Mouse (Mus musculus) ES-E14 (cell line): Measurements from ENCODE around the gene Ccdc87. TPM values are rescaled to one million over a fixed set of nuclear protein-coding genes. Genes with fewer than 3 reads are reported as not detected.

Source experiments
- DNase-seq: peaks from one replicate; pipeline ENCODE4 v3.0.0-alpha.2; 2013; ENCODE audit warnings: low read depth, low spot score
- H3K27ac ChIP-seq: 2 replicates; pipeline ENCODE4 v1.5.1; 2012; ENCODE audit warnings: low read depth, mild to moderate bottlenecking, low read length, moderate library complexity, mixed read lengths; ENCODE audit not compliant: poor library complexity, insufficient read depth, severe bottlenecking
- H3K36me3 ChIP-seq: 2 replicates; pipeline ENCODE4 v1.6.1; 2012; ENCODE audit warnings: mild to moderate bottlenecking, low read length, moderate library complexity, mixed read lengths; ENCODE audit not compliant: control insufficient read depth, poor library complexity, insufficient read depth, severe bottlenecking
- H3K4me1 ChIP-seq, 2 experiments: fragments of 150-350 bp in 1 of 2; sonication (generic) in 1 of 2; 2 replicates each; pipeline ENCODE4 v1.6.1; 2012; ENCODE audit warnings: low read length in 2 of 2, mild to moderate bottlenecking in 1 of 2, mixed read lengths in 1 of 2; ENCODE audit not compliant: control insufficient read depth in 2 of 2, insufficient read depth in 2 of 2, poor library complexity in 1 of 2
- H3K4me3 ChIP-seq, 2 experiments: fragments of 150-350 bp in 1 of 2; sonication (generic) in 1 of 2; 2 replicates each; pipeline ENCODE4 v1.5.1; 2012; ENCODE audit warnings: low read length in 2 of 2, low read depth in 1 of 2, mild to moderate bottlenecking in 1 of 2, mixed read lengths in 1 of 2; ENCODE audit not compliant: insufficient read depth in 1 of 2, poor library complexity in 1 of 2, severe bottlenecking in 1 of 2
- H3K9ac ChIP-seq: 2 replicates; pipeline ENCODE4 v1.6.1; 2012; ENCODE audit warnings: low read depth, mild to moderate bottlenecking, low read length, mixed read lengths; ENCODE audit not compliant: poor library complexity, insufficient read depth, severe bottlenecking
- H3K9me3 ChIP-seq: fragments of 150-350 bp; sonication (generic); 2 replicates; pipeline ENCODE4 v1.6.1; 2012; ENCODE audit warnings: low read depth, mild to moderate bottlenecking, low read length; ENCODE audit not compliant: control insufficient read depth, insufficient read depth
- CHD2 ChIP-seq: IDR thresholded peaks from 2 replicates; pipeline ENCODE4 v1.6.1; 2014; ENCODE audit warnings: mild to moderate bottlenecking, low read depth, low read length, inconsistent platforms
- HCFC1 ChIP-seq: IDR thresholded peaks from 2 replicates; pipeline ENCODE4 v1.6.1; 2012; ENCODE audit warnings: low read length, inconsistent platforms, borderline replicate concordance; ENCODE audit not compliant: insufficient read depth
- MAFK ChIP-seq: IDR thresholded peaks from 2 replicates; pipeline ENCODE4 v1.6.1; 2014; ENCODE audit warnings: mild to moderate bottlenecking, low read depth, low read length, inconsistent platforms; ENCODE audit not compliant: insufficient read depth
- ZC3H11A ChIP-seq: IDR thresholded peaks from 2 replicates; pipeline ENCODE4 v1.6.1; 2012; ENCODE audit warnings: low read depth, mild to moderate bottlenecking, inconsistent platforms, low read length, borderline replicate concordance
- ZNF384 ChIP-seq: IDR thresholded peaks from 2 replicates; pipeline ENCODE4 v1.6.1; 2012; ENCODE audit warnings: low read depth, low read length, inconsistent platforms
- in situ Hi-C, 2 experiments: fragments of 600-800 bp; cut with MboI; formaldehyde crosslinking; loops; one replicate each; pipeline ENCODE4 v1.15.1; 2025; ENCODE audit warnings: low sequenced_read_pairs in 2 of 2, inconsistent platforms in 1 of 2; ENCODE audit not compliant: unreplicated experiment in 2 of 2
- total RNA-seq: library from RNA; depleted of rRNA; stranded (reverse); fragments of 300-350 nt; gene quantifications from 2 replicates; pipeline ENCODE4 v1.2.3, GENCODE M21; 2012; rRNA removed

The Ccdc87 gene
- total RNA-seq, 1 experiment, result 0.13 TPM

DNA sequence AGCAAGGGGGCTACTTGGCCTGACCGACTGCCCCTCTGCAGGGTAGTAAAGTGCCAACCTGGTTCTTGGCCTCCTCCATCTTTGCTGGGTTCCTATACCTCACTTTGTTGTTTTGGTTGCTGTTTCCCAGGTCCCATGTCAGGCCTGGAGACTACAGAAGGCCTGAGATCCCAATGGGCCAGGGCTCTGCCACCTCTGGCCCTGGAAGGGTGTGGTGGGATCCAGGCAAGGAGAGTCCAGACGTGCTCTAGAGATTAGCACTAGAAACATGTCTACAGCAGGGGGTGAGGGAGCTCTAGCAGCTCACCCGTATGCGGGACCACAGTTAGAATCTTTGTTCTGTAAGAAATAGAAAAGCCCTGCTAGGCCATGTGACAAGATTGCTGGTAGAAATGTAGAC, 44.8 kb downstream of the Ccdc87 start:
- H3K4me1 ChIP-seq, result peaks cover 0 to 6% of the 10 kb centered on the region in 2 experiments; a peak in 2 of 4 replicates
- peaks cover 4% of the 10 kb centered on the region; the same call in 1 of the 2 replicates for H3K36me3 ChIP-seq
- H3K9me3 ChIP-seq, result no peaks in the 10 kb centered on the region
- no peak overlapping the region for H3K27ac ChIP-seq
- in situ Hi-C loops, result no loop called here
- no peak overlapping the region for H3K4me3 ChIP-seq
- TF ChIP-seq ZC3H11A, result no peak
- no peak for TF ChIP-seq ZNF384
- TF ChIP-seq HCFC1, result no peak
- no peak for TF ChIP-seq CHD2
- no peak for TF ChIP-seq MAFK
- no peak overlapping the region for H3K9ac ChIP-seq
- no peak for DNase-seq

DNA sequence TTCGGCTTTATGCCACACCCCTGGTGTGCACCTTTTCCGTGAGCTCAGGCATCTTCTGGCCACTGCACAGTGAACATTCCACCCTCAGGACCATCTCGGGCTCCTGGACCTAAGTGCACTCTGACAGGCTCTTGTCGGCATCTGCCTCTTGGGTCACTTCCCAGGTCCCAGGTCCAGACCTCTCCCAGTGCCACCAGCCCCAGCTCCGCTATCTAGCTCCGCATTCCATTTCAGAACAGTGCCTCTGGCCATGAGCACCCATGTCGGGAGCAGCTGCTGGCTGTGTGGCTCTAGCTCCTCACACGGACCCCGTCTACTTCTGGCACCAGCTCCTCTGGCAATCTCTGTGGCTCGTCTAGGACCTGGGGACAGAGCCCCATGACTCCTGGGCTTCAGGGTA, 50.6 kb downstream of the Ccdc87 start:
- in situ Hi-C loops, result no loop called here
- no peak for TF ChIP-seq CHD2
- Histone ChIP-seq H3K4me1 (0 out of 4 replicates have a peak, but pooled peaks cover 0 to under 1% of the 10 kb centered on the region in 2 experiments), H3K27ac (no peak overlapping the region), H3K4me3 (no peak overlapping the region), H3K9ac (no peak overlapping the region), H3K36me3 (peaks cover 3% of the 10 kb centered on the region; the same call in 1 of the 2 replicates), H3K9me3 (no peaks in the 10 kb centered on the region)
- no peak for DNase-seq

DNA sequence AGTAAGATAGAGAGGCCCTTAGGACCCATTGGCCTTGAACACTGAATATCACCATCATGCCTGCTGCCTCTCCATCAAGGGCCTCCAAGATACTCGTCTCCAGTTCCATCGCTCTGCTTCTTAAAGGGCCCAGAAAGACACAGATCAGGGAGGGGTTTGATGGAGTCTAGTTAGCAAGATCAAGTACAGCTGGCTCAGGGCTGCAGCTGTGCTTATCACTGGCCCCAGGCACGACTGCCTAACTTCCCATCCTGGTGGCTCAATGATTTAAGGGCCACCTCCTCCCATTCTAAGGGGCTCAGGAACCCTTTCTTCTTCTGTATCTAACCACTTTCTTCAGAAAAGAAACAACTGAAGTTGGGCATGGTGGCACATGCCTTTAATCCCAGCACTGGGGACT, 52.6 kb downstream of the Ccdc87 start:
- TF ChIP-seq MAFK (no peak), HCFC1 (no peak), ZNF384 (no peak), CHD2 (no peak), ZC3H11A (no peak)
- Histone ChIP-seq H3K36me3 (peaks cover 3% of the 10 kb centered on the region; the same call in 1 of the 2 replicates), H3K9me3 (no peaks in the 10 kb centered on the region), H3K4me1 (peaks cover 3 to 10% of the 10 kb centered on the region in 2 experiments; a peak in 2 of 4 replicates), H3K27ac (no peak overlapping the region), H3K9ac (no peak overlapping the region), H3K4me3 (no peak overlapping the region)
- in situ Hi-C loops, result no loop called here
- DNase-seq, result no peak

Other genes with a start within 250 kb of the Ccdc87 start
- 22.8 and 33.9 TPM in 2 replicates for gene Lrfn4, start 223.7 kb upstream of the Ccdc87 start, total RNA-seq
- gene Rce1, start 213.7 kb upstream of the Ccdc87 start, total RNA-seq, result 63.6 and 103 TPM in 2 replicates
- 0.79 and 1.1 TPM in 2 replicates for gene Gm960, start 140.7 kb upstream of the Ccdc87 start, total RNA-seq
- 14.1 and 36.7 TPM in 2 replicates for gene Sptbn2, start 128.2 kb upstream of the Ccdc87 start, total RNA-seq
- 11.1 and 11.3 TPM in 2 replicates for gene Rbm4b, start 82.9 kb upstream of the Ccdc87 start, total RNA-seq
- 122 and 134 TPM in 2 replicates for gene Rbm4, start 45.5 kb upstream of the Ccdc87 start, total RNA-seq
- 40.0 and 49.8 TPM in 2 replicates for gene Gm21992, start 27.8 kb upstream of the Ccdc87 start, total RNA-seq
- 91.7 and 99.1 TPM in 2 replicates for gene Rbm14, start 27.7 kb upstream of the Ccdc87 start, total RNA-seq
- 49.9 and 53.0 TPM in 2 replicates for gene Ccs, start within 50 bp of the Ccdc87 start, total RNA-seq
- gene Ctsf, start 15.8 kb downstream of the Ccdc87 start, total RNA-seq, result 59.2 and 98.6 TPM in 2 replicates
- 48.4 and 91.8 TPM in 2 replicates for gene Actn3, start 38.5 kb downstream of the Ccdc87 start, total RNA-seq
- 12.4 and 15.7 TPM in 2 replicates for gene Zdhhc24, start 39.3 kb downstream of the Ccdc87 start, total RNA-seq
- gene Bbs1, start 67.3 kb downstream of the Ccdc87 start, total RNA-seq, result 5.4 and 6.8 TPM in 2 replicates
- 126 and 143 TPM in 2 replicates for gene Dpp3, start 88.9 kb downstream of the Ccdc87 start, total RNA-seq
- gene Peli3, start 103.8 kb downstream of the Ccdc87 start, total RNA-seq, result 0.76 and 2.1 TPM in 2 replicates
- gene Mrpl11, start 122.8 kb downstream of the Ccdc87 start, total RNA-seq, result 79.8 and 102 TPM in 2 replicates
- 0.05 and 0.09 TPM in 2 replicates for gene Npas4, start 150.9 kb downstream of the Ccdc87 start, total RNA-seq
- 21.0 and 33.4 TPM in 2 replicates for gene Slc29a2, start 184.5 kb downstream of the Ccdc87 start, total RNA-seq
- gene B4gat1, start 199.5 kb downstream of the Ccdc87 start, total RNA-seq, result 14.1 and 27.2 TPM in 2 replicates
- 3.2 and 4.3 TPM in 2 replicates for gene AC124502.3, start 199.5 kb downstream of the Ccdc87 start, total RNA-seq
- 18.6 and 24.1 TPM in 2 replicates for gene Brms1, start 202.0 kb downstream of the Ccdc87 start, total RNA-seq
- 9.0 and 16.5 TPM in 2 replicates for gene Rin1, start 211.1 kb downstream of the Ccdc87 start, total RNA-seq
- 4.5 and 9.0 TPM in 2 replicates for gene Cd248, start 228.7 kb downstream of the Ccdc87 start, total RNA-seq
- gene Tmem151a, start 246.2 kb downstream of the Ccdc87 start, total RNA-seq, result 0.89 and 2.3 TPM in 2 replicates
- 84.4 and 110 TPM in 2 replicates for gene Yif1a, start 249.2 kb downstream of the Ccdc87 start, total RNA-seq